Mouse (Mus musculus) bone marrow macrophage, adult 2 months (primary cell): ENCODE results near the gene Cpm. TPM values are rescaled to one million over a fixed set of nuclear protein-coding genes. Genes with fewer than 3 reads are reported as not detected.

Experiments
- H3K27ac ChIP-seq: 2 replicates; pipeline ENCODE4 v1.5.1; 2012; ENCODE audit warnings: low read depth, low read length; ENCODE audit not compliant: insufficient read depth
- H3K4me1 ChIP-seq: 2 replicates; pipeline ENCODE4 v1.6.1; 2012; ENCODE audit warnings: low read length; ENCODE audit not compliant: control insufficient read depth, insufficient read depth
- H3K4me3 ChIP-seq: 2 replicates; pipeline ENCODE4 v1.5.1; 2012; ENCODE audit warnings: mild to moderate bottlenecking, low read length, moderate library complexity; ENCODE audit not compliant: insufficient read depth
- CTCF ChIP-seq: IDR thresholded peaks from 2 replicates; pipeline ENCODE4 v1.5.1; 2012; ENCODE audit warnings: low read depth, mild to moderate bottlenecking, low read length, moderate library complexity
- POLR2A ChIP-seq: IDR thresholded peaks from 2 replicates; pipeline ENCODE4 v1.6.1; 2012; ENCODE audit warnings: mild to moderate bottlenecking, low read depth, low read length, borderline replicate concordance
- polyA plus RNA-seq: library from polyadenylated mRNA; stranded (reverse); fragments of >200 nt; gene quantifications from 2 replicates; pipeline ENCODE4 v1.2.4, GENCODE M21; 2012; ENCODE audit not compliant: missing spikeins, insufficient read depth, insufficient read length

Cpm gene
- polyA plus RNA-seq, 1 experiment = not detected

- no peak overlapping the region for H3K27ac ChIP-seq
- no peak overlapping the region for H3K4me3 ChIP-seq
- TF ChIP-seq POLR2A (no peak), CTCF (no peak)
- H3K4me1 ChIP-seq = peaks cover 14% of the 10 kb centered on the region
These were observed 54.4 kb downstream of the Cpm start for GRCm38 (mm10) chr10:117683734-117684037.

- Histone ChIP-seq H3K27ac (peak overlapping the region; percentile 62), H3K4me3 (no peak overlapping the region), H3K4me1 (peaks cover 14% of the 10 kb centered on the region)
- TF ChIP-seq POLR2A (no peak), CTCF (no peak)
These were observed 55.2 kb downstream of the Cpm start for GRCm38 (mm10) chr10:117684298-117685170.

GRCm38 (mm10) chr10:117685171-117685848 is 56.0 kb downstream of the Cpm start:
- H3K27ac ChIP-seq = peak overlapping the region; percentile 62
- no peak for TF ChIP-seq CTCF
- no peak for TF ChIP-seq POLR2A
- H3K4me3 ChIP-seq = no peak overlapping the region
- H3K4me1 ChIP-seq = peaks cover 14% of the 10 kb centered on the region

- peaks cover 14% of the 10 kb centered on the region for H3K4me1 ChIP-seq
- H3K4me3 ChIP-seq = no peak overlapping the region
- H3K27ac ChIP-seq = no peak overlapping the region
- TF ChIP-seq CTCF (no peak), POLR2A (no peak)
These were observed 56.7 kb downstream of the Cpm start for GRCm38 (mm10) chr10:117685849-117686591.

- Histone ChIP-seq H3K27ac (no peak overlapping the region), H3K4me1 (peaks cover 14% of the 10 kb centered on the region), H3K4me3 (no peak overlapping the region)
- TF ChIP-seq CTCF = no peak
- no peak for TF ChIP-seq POLR2A
These were observed 57.7 kb downstream of the Cpm start for GRCm38 (mm10) chr10:117687018-117687417.

- Histone ChIP-seq H3K4me3 (no peak overlapping the region), H3K27ac (no peak overlapping the region), H3K4me1 (peaks cover 14% of the 10 kb centered on the region)
- no peak for TF ChIP-seq CTCF
- no peak for TF ChIP-seq POLR2A
These were observed 58.3 kb downstream of the Cpm start for GRCm38 (mm10) chr10:117687577-117687976.

- Histone ChIP-seq H3K4me1 (peaks cover 14% of the 10 kb centered on the region), H3K4me3 (no peak overlapping the region), H3K27ac (no peak overlapping the region)
- TF ChIP-seq POLR2A = no peak
- TF ChIP-seq CTCF = 0 out of 2 replicates have a peak, but pooled peaks have one; percentile 7
These were observed 59.2 kb downstream of the Cpm start for GRCm38 (mm10) chr10:117688204-117689151.

- TF ChIP-seq CTCF = no peak
- TF ChIP-seq POLR2A = no peak
- Histone ChIP-seq H3K4me3 (no peak overlapping the region), H3K4me1 (peaks cover 10% of the 10 kb centered on the region), H3K27ac (no peak overlapping the region)
These were observed 60.2 kb downstream of the Cpm start for GRCm38 (mm10) chr10:117689297-117690100.

GRCm38 (mm10) chr10:117690101-117690352 is 60.7 kb downstream of the Cpm start:
- Histone ChIP-seq H3K4me1 (peaks cover 7% of the 10 kb centered on the region), H3K4me3 (no peak overlapping the region), H3K27ac (no peak overlapping the region)
- TF ChIP-seq POLR2A (no peak), CTCF (no peak)
